Mouse (Mus musculus): ENCODE measurements around the gene Usp15.

GRCm38 (mm10) chr10:123146349-123146748, 50.4 kb downstream of the Usp15 start:
- TF ChIP-seq CTCF (IDR thresholded peaks at IDR 0.05; ENCODE audit: low read depth, low read length) (no peak), POLR2A (IDR thresholded peaks at IDR 0.05; ENCODE audit: extremely low read depth, insufficient read depth, low read length) (no peak)

All from liver, adult 2 months (tissue).